ENCODE assay signal across 15 mouse cellular contexts in genomic region chr3:142421470-142421869, GRCm38 (mm10). TPM values are rescaled to one million over a fixed set of nuclear protein-coding genes. Genes with fewer than 3 reads are reported as not detected.
A peak's percentile ranks its signal among the peaks of the same experiment; 100 is the strongest.
DNase-seq lines count a peak whose midpoint lies in the region; ATAC-seq lines count a peak whose summit lies in the region.
"Had no signal": no experiment of that assay in that cellular context is flagged by ENCODE, and none has a peak within 500 bp of the region (broad histone marks: within the 10 kb centered on the region; RNA-seq: fewer than 3 reads in every experiment).

No protein-coding gene starts in this region.

- no peaks in the 10 kb centered on the region for H3K36me3 ChIP-seq in heart, embryonic 12.5 days
- no peaks in the 10 kb centered on the region for H3K36me3 ChIP-seq in limb, embryonic 10.5 days
- H3K36me3 ChIP-seq: liver, embryonic 13.5 days; midbrain, embryonic 13.5 days had no signal

- no peaks in the 10 kb centered on the region for H3K9me3 ChIP-seq in heart, embryonic 12.5 days (replicated peaks)
- H3K9me3 ChIP-seq in limb, embryonic 10.5 days (replicated peaks): no peaks in the 10 kb centered on the region
- H3K9me3 ChIP-seq: forebrain, embryonic 13.5 days; liver, embryonic 13.5 days; midbrain, embryonic 13.5 days had no signal

- H3K4me1 ChIP-seq in heart, embryonic 12.5 days (replicated peaks): peaks cover 24% of the 10 kb centered on the region
- no peaks in the 10 kb centered on the region for H3K4me1 ChIP-seq in limb, embryonic 10.5 days
- H3K4me1 ChIP-seq: forebrain, embryonic 13.5 days; liver, embryonic 13.5 days; midbrain, embryonic 13.5 days had no signal

- peak overlapping the region; percentile 78; the same call in 1 of the 2 replicates for H3K27ac ChIP-seq in heart, embryonic 12.5 days (ENCODE audit: poor library complexity, severe bottlenecking)
- H3K27ac ChIP-seq in limb, embryonic 10.5 days: no peak overlapping the region
- H3K27ac ChIP-seq: forebrain, embryonic 13.5 days; liver, embryonic 13.5 days; midbrain, embryonic 13.5 days had no signal

- DNase-seq in gastrocnemius, adult 8-10 months (ENCODE audit: low spot score in 2 of 2): peak; percentile 49 to 73
- DNase-seq in gastrocnemius, postnatal 4 days (ENCODE audit: low spot score in 2 of 2): no peak
- DNase-seq in NIH3T3 (ENCODE audit: low read depth): peak; percentile 61
- DNase-seq in adipocyte (ENCODE audit: low spot score): peak; percentile 84
- DNase-seq in limb, embryonic 10.5 days (ENCODE audit: low spot score): no peak
- no peak for DNase-seq in lung, postnatal 36 days
- DNase-seq: cerebellum, adult 9-11 months; liver, embryonic 13.5 days; retina, postnatal 1 day; right cerebral cortex, postnatal 4 days; thymus, postnatal 36 days had no signal

- no peaks in the 10 kb centered on the region for H3K27me3 ChIP-seq in heart, embryonic 12.5 days (replicated peaks)
- no peaks in the 10 kb centered on the region for H3K27me3 ChIP-seq in limb, embryonic 10.5 days (ENCODE audit: low read depth, poor library complexity, severe bottlenecking)
- H3K27me3 ChIP-seq: forebrain, embryonic 13.5 days; liver, embryonic 13.5 days; midbrain, embryonic 13.5 days had no signal

- H3K4me3 ChIP-seq in heart, embryonic 12.5 days: no peak overlapping the region
- H3K4me3 ChIP-seq in limb, embryonic 10.5 days: no peak overlapping the region
- H3K4me3 ChIP-seq: forebrain, embryonic 13.5 days; liver, embryonic 13.5 days; midbrain, embryonic 13.5 days; myocyte had no signal

- 76% methylated on average over 3 of the region's 3 CpGs for WGBS in heart, embryonic 12.5 days
- WGBS in limb, embryonic 10.5 days: 92% methylated on average over 3 of the region's 3 CpGs

- no peak overlapping the region for H3K9ac ChIP-seq in heart, embryonic 12.5 days
- H3K9ac ChIP-seq: forebrain, embryonic 13.5 days; liver, embryonic 13.5 days; midbrain, embryonic 13.5 days had no signal

- no peak overlapping the region for H3K4me2 ChIP-seq in heart, embryonic 12.5 days
- H3K4me2 ChIP-seq: forebrain, embryonic 13.5 days; liver, embryonic 13.5 days; midbrain, embryonic 13.5 days had no signal

- no peak for ATAC-seq in heart, embryonic 12.5 days (ENCODE audit: insufficient number of reproducible peaks, low FRiP score)
- ATAC-seq: forebrain, embryonic 13.5 days; midbrain, embryonic 13.5 days had no signal

RNA-seq across cellular contexts. Expression of gene Pdlim5, which starts 26.0 kb away (rescaled TPM):
- 100 to 1,000 TPM; 455 to 713 (median 513) TPM for total RNA-seq in gastrocnemius, adult 8-10 months (2022)
- 100 to 1,000 TPM; 353 to 367 TPM for total RNA-seq in gastrocnemius, postnatal 4 days (2021)
- 218 and 224 TPM in 2 replicates for polyA plus RNA-seq in heart, embryonic 12.5 days (2016; fragmentation: Nextera tagmentation; extraction: Ambion mirVana)
- polyA plus RNA-seq in limb, embryonic 10.5 days (2016; fragmentation: Nextera tagmentation; extraction: Ambion mirVana): 11.9 and 14.1 TPM in 2 replicates

Comparison
In these comparisons a context has a peak if more than half of its experiments do, and no peak if none do; other contexts are left out.
1. DNase-seq: peak in gastrocnemius, adult 8-10 months (2 of 2), NIH3T3 (single experiment) and adipocyte (single experiment); none in gastrocnemius, postnatal 4 days (0 of 2), limb, embryonic 10.5 days (single experiment) and lung, postnatal 36 days (single experiment).